Mouse (Mus musculus) layer of hippocampus, postnatal 36 days (tissue): Measurements from ENCODE around the gene Iqgap1. TPM values are rescaled to one million over a fixed set of nuclear protein-coding genes. Genes with fewer than 3 reads are reported as not detected.
A peak's percentile ranks its signal among the peaks of the same experiment; 100 is the strongest.

Source experiments
- DNase-seq, 2 experiments: peaks; one replicate each; pipeline ENCODE4 v3.0.0; 2022
- total RNA-seq, 2 experiments: library from RNA; stranded (reverse); gene quantifications; 2 replicates each; pipeline ENCODE4 v1.2.3; 2021

Iqgap1 gene
- total RNA-seq: 10 to 100 TPM; 19.5 to 23.9 TPM

DNA sequence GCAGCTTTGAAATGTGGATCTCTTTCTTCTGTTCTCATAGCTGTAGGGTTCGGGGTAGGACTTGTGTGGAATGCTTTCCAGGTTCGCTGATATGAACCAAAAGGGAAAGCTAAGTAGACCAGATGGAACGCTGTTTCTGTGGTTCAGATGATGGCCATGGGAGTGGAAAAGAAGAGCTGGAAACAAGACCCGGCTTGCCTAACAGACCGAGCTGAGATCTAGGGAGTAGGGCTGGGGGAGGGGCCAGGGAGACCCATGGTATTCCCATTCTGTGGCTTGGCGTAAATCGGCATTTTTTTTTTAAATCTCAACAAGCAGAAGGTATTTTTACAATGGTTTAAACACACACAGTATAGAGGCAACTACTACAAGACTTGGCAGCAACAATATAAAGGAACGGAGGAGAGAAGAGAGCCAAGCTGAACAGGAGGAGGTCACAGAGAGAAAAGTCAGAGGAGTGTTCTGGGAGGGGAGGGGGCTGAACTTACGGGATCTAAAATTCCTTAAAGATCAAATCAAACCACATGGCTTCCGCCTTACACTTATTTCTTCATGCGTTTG is at the start of gene Iqgap1:
Gene Iqgap1 (minus strand): TSS at position 132 of the 561 bp plus-strand sequence.
- no peak for DNase-seq

DNA sequence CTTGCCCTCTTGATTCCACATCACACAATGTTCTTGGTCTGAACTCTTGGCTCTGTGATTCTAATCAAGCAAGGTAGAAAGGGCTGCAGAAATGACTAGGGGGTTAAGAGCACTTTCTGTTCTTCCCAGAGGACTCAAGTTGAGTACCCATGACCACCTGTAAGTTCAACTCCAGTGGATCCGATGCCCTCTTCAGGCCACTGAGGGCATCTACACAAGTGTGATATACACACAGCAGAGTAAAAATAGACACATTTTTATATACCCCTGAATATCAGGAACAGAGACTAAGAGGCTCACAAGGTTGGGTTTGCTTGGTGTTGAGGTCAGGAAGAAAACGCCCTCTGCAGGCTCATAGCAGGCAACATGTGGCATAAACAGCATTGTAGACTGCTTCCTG is 47.9 kb upstream of the Iqgap1 start:
- no peak for DNase-seq

DNA sequence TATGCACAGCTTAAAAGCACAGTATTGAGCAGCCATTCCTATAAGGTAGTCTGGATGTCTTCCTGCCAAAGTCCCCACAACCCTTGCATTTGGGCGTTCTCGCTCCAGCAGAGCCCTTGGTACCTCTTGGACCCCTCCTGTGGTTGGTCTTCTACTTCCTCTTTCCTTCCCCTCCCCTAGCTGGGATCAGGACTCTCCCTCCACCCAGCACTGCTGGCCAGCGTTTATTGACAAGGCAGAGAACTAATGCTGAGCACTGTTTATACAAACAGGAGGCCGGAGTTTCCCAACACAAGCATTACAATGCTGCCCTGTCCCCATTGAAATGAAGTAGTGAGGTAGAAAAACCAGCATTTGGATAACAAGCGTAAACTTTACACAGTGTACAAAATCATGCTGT is 47.3 kb upstream of the Iqgap1 start:
- DNase-seq: no peak

DNA sequence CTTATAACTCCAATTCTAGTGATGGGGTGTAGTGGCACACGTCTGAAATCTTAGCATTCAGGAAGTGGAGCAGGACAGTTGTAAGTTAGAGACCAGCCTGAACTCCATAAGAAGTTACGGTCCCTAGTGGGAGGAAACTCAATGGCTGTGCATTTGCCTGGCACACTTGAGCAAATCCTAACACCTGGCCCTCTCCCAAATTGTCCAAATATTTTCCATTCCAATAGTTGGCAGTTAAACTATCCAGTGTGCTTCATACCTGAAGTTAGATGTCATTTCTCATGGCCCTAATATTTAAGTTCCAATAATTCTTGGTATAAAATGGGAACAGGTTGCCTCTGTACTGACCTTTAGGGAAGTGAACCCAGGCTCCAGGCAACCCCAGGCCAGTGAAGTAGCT is 42.9 kb upstream of the Iqgap1 start:
- no peak for DNase-seq

DNA sequence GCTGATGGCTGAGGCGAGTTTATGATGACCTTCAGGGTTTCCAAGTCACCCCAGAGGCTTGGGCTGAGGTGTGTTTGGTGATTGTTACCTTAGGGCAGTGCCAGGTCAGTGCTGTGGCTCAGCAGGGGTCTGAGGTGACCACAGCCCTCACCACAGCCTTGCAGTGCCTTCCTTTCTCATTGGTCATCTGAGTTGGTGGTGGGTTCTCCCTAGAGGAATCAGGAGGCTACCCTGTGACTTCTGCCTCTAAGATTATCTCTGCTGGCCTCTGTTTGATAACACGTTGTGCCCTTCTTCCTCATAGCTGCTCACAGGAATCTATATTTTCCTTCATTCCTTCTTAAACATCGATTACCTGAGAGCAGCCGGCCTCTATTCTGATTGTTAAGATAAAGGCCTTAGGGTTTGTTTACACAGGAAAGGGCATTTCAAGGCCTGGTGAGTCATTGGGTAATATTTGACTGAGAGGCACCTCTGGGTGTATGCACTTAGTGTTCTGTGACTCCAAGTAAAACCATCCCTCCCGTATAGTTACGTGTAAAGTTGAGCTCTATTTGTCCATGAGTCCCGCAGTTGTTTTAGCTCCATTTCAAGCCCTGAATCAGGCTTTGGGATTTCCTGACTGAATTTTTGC is 40.9 kb upstream of the Iqgap1 start:
- DNase-seq: no peak

DNA sequence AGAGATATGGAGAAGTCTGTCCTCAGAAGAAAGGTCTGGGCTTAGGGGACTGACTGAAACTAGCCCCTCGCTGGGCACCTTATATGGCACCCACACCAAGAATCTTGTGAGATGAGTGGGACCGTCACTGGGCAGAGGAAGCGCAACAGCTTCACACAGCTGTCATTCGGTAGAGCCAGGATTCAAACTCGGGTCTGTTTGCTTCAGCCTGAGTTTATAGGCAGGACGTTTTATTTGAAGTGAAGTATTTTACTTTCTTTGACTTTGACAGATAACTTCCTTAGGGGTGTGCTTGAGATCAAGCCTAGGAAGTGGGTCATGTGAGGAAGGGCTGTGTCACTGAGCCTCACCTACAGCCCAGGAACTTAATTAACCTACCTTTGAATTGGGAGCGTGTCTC is 39.7 kb upstream of the Iqgap1 start:
- DNase-seq: no peak

DNA sequence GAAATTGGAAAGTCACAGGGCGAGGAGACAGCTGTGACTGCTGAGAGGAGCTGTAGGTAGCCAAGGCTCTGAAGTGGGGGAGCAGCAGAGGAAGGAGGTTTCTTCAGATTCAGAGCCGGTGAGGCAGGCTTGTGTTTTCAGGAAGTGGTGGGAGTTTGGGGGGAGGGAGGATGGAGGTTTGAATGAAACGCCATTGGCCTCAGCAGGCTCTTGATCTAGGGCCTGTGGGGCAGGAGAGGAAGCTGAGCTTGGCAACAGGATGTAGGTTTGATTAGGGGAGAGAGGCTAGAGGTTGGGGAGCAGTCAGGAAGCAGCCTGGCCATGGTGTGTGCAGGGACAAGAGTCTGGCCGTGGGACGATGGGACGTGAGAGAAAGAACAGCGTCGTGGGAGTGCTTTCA is 39.1 kb upstream of the Iqgap1 start:
- DNase-seq: no peak

DNA sequence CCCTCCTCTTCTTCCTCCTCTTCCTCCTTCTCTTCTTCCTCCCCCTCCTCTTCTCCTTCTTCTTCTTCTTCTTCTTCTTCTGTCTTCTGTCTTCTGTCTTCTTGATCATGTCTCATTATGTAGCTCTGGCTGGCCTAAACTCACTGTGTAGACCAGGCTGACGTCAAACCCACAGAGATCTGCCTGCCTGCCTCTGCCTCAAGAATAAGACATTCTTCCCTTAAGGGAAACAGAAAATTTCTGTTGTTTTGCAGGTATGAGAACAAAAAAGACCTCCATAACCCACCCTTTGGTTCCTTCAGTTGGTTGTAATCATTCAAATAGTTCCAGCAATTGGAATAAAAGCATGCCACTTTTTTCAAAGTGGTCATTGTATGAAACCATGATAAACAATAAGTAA is 38.4 kb upstream of the Iqgap1 start:
- no peak for DNase-seq

DNA sequence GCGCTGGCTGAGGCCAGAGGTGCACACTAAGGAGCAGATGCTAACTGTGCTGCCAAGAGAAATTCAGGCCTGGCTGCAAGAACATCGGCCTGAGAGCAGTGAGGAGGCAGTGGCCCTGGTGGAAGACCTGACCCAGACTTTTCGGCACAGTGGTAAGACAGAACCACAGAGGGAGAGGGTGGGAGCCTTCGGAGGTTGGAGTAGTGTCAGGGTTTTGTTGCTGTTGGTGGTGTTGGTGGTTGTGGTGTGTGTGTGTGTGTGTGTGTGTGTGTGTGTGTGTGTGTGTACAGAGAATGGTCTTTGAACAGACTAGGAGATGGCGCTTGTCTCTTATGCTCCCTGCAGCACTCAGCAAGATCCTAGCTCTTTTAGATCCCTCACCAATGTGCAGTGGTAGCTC is 37.7 kb upstream of the Iqgap1 start:
- no peak for DNase-seq

DNA sequence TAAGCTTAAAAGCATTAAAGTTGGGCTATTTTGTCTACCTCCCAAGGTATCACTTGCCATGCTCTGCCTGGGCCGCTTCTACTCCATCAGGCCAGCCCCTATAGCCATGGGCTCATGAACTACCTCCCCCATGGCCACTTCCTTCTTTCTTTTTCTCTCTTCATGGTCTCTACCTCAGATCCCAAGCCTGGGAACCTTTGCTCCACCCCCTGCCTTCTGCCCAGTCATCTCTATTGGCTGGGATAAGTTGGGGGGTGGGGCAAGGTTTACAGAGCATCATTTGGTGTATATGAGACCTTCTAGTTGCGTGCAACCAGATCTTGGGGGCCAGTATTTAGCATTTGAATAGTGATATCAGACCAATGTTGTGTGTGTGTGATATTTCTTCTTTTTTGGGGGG is 36.7 kb upstream of the Iqgap1 start:
- no peak for DNase-seq

DNA sequence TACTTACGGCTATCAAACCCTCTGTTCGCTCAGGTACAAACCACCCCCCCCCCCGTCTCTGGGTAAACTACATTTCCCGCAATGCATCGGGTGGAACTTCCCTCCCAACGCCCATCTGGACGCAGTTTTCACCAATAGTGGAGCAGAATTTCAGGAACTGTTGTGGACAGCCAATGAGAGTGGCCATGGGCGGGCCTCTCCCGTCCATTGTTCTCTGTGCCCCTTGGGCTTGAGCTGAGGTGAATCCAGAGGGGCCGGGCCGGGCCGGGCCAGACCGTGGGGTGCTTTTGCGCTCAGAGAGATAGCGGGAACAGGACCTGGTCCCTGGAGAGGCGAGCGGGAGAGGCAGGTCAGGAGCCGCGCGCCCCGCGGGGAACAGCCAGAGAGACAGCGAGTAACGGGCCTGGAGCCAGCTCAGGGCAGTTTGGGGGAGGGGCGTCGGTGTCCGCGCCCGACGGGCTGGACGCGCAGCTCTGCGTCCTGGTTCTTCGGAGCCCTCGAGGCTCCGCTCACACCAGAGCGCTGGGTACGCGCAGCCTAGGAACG is 35.0 kb upstream of the Iqgap1 start, which contains the start of gene Zscan2:
Gene Zscan2 (plus strand): TSS at position 192 of the 546 bp plus-strand sequence.
- peak; percentile 89 to 90 for DNase-seq

DNA sequence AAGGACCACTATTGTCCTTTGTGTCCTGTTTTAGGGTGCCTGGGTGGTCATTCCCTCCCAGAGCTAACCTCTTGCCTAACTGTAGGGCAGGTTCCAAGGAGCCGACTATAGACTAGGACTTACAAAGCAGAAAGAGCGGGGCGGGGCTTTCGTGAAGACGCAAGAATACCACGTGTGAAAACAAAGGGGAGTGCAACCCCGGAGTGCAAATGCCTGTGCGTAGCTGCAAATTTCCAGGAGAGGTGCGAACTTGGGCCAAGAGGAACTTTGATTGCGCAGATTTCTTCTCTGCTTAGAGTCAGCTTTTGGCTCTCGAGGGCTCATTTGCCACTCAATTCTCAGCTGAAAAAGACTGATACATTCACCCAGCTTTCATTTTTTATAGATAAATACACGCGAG is 34.5 kb upstream of the Iqgap1 start:
- no peak for DNase-seq

DNA sequence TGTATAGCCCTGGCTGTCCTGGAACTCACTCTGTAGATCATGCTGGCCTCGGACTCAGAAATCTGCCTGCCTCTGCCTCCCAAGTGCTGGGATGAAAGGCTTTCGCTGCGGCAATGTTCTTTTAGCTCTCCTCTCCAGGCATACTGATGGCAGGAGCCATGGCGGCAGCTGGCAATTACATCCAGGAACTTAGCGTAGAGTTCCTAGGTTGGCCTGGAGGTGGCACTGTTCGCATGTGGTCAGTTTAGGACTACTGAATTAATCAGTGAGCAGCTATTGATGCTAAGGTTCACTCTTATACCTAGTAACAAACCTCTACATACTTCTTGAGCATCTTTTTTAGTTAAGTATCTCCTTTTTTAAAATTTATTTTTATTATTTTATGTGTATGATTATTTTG is 31.4 kb upstream of the Iqgap1 start:
- peak; percentile 66 to 70 for DNase-seq

DNA sequence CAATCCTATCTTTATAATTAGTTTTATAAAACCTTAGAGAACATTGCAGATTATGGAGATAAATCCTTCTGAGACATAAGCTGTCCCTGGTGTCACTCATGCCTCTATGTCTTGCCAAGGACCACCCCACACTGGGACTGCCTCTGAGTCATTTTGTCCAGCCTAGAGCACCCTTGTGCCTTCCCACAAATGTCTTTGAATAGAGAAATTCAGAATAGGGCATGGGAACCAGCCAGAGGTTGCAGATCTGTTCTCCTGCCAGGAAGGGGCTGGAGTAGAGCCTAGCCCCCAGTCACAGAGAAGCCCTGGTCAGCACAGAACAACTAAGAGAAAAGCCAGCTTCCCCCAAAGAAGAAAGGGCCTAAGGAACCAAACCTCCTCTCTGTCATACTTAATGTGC is 29.5 kb upstream of the Iqgap1 start:
- DNase-seq: peak; percentile 29 to 40

DNA sequence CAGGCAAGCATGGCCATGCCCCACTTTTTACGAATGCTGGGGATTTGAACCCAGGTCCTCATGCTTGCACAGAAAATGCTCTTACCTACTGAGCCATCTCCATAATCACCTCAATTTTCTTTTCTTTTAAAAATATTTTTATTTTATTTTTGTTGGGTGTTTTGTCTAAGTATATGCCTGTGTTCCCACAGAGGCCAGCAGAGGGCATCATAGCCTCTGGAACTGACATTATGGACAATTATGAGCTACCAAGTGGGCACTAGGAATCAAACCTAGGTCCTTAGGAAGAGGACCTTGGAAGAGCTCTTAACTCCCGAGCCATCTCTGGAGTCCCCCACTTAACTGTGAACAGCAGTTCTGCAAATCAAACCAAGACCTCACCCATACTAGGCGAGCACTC is 27.4 kb upstream of the Iqgap1 start:
- no peak for DNase-seq

DNA sequence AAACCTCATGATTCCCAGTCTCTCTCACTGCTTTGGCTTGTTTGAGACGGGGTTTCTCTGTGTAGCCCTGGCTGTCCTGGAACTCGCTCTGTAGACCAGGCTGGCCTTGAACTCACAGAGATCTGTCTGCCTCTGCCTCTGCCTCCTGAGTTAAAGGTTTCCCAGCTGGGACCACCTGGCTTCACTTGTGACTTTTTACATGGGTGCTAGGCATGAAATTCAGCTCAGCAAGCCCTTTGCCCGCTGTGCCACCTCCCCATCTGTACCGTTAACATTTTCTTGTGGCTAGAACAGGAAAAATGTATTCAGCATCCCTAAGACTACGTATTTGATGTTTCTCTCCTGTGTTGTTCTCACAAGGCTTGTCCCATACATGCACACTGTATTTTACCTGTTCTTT is 24.7 kb upstream of the Iqgap1 start:
- DNase-seq: no peak

DNA sequence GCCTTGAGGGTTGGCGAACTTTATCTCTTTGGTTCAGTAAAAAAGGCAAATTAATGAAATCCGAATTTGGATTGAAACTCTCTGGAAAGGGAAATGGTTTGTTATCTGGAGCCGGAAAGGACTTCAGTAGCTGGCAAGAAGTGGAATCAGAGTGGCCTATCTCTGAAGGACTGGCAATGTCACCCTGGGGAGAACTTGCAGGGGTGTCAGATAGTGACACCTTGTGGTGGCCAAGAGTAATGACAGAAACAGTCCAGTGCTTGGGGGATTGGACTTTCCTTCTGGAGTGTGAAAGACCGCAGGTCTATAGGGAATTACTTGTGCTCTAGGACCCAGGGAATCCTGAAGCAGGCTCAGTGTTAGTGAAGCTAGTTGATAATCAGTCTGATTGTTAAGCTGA is 23.9 kb upstream of the Iqgap1 start:
- no peak for DNase-seq

DNA sequence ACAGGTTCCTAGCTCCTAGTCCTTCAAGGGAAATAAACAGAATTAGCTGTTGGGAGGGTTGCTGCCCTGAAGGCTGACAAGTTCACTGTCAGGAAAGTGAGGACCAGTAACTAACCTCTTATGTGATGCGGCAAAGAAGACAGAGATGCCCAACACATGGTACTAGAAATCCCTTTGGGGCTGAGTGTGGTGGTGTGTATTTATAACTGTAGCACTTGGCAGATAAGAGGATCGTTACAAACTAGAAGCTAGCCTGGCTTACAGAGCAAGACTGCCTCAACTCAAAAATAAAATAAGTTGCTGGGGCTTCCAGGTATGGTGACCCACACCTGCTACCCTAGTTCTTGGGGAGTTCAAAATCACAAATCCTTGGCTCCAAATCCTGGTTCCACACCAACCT is 23.5 kb upstream of the Iqgap1 start:
- DNase-seq: no peak

DNA sequence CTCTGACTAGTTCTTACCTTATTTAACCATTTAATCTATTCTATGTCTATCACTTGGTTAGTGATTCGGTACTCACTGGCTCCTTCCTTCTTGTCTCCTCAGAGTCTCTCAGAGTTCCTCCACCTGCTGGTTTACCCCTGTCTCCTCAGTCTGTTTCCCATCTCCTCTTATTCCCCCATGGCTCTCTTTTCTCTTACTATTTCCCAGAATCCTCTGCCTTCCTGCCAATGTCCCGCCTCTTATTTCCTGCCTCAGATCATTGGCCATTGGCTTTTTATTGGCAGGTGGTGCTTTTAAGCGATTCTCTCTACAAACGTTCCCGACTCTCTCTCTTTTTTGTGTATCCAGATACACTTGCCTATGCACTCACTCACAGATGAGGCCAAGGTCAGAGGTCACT is 20.9 kb upstream of the Iqgap1 start:
- no peak for DNase-seq

DNA sequence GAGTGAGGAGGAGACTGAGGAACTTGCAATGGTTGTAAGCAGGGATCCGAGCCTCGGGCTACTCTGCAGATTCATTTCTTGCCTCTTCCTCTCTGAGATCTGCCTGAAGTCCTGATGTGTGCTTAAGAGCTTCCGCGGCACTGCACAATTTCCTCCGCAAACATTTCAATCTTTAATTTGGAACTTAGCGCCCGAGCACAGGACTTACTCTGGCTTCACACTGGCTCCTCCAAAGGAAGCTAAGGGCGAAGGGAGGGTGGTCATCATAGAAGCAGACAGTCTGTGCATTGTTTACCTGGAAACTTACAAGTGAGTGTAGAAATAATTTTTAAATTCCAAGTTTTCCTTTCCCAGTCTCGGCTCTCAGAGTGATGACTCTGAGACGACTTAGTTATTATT is 20.5 kb upstream of the Iqgap1 start:
- no peak for DNase-seq

DNA sequence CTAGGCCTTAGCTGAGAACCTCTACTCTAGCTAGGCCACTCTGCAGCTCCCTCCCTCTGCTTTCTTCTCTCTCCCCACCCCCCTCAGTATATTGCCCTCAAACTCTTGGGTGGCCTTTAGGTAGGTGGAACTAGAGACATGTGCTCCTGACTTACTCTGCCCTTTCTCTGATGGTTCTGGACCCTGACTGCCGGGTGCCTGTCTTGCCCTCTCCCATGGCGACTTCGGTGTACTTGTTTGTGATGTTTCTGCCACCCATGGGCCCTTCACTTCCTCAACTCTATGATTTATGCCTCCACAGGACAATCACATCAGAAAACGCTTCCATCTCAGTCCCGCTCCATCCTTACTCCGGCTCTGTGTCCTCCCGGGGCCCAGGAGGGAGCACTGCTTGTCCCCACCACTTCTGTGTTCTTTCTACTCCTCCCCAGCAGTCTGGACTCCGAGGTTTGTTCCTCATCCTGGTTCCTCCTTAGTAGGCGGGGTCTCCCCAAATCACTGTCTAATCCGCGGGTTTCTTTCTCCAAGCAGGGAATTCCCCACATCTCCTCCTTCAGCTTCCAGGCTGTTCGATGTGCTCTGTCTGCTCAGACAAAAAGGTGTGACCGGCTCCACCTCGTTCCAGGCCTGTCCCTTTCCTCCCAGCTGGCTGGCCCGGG is 20.0 kb upstream of the Iqgap1 start:
- no peak for DNase-seq

DNA sequence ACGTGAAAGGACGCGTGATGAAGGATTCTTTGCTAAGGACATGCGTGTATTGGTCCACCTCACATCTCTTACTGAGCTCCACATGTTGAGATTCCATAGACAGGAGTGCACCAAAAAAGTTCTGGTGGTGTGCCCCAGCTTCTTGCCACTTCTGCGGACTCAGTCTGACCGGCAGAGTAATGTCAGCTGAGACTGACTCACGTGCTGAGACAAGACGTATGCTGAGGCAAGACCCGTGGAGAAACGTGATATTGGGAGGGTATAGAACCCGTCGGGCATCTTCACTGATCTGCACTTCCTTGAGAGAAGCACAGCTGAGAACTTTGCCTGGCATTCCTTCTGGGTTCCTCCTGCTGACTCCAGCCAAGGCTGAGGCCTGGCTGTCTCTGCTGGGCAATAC is 18.9 kb upstream of the Iqgap1 start:
- no peak for DNase-seq

DNA sequence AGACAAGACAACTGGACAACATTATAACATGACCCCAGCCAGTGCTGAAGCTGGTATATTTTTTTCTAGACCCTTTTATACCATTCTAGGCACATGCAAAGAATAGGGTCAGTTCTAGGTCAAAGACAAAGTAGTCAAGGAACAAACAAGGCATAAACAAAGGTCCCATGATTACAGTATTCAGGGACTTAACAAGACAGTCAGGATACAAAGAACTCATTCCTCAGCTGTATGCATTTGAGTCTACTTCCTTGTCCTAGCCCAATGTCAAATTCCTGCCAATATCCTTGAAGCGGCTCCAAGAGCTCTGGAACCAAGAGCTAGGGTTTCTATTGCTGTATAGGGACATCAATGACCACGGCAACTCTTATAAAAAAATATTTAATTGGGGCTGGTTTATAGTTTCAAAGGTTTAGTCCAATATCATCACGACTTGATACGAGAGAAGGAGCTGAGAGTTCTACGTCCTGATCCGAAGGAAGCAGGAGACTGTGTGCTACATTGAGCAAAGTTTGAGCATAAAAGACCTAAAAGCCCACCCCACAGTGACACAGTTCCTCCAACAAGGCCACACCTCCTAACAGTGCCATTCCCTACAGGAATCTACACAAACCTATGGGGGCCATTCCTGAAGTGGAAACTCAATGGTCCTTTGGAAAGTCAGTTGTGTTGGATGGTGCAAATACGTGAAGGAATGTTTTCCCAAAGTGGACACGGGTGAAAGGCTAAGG is 18.3 kb upstream of the Iqgap1 start:
- no peak for DNase-seq
